Mouse (Mus musculus): Measurements from ENCODE around the gene Prkn. TPM values are rescaled to one million over a fixed set of nuclear protein-coding genes. Genes with fewer than 3 reads are reported as not detected.
A peak's percentile ranks its signal among the peaks of the same experiment; 100 is the strongest.

The Prkn gene
- polyA plus RNA-seq, 1 experiment from 2014 or later, result 2.6 TPM

GRCm38 (mm10) chr17:12037574-12037973 lies 1197.4 kb downstream of the Prkn start:
- ATAC-seq (ENCODE audit: insufficient number of reproducible peaks, low FRiP score, low TSS enrichment, low read depth), result no peak
- H3K4me1 ChIP-seq, result peaks cover 3% of the 10 kb centered on the region; the same call in 1 of the 2 replicates
- 89% methylated on average over 2 of the region's 2 CpGs for WGBS

GRCm38 (mm10) chr17:12038499-12038898 lies 1198.3 kb downstream of the Prkn start:
- peaks cover 15% of the 10 kb centered on the region; the same call in 1 of the 2 replicates for H3K27me3 ChIP-seq
- H3K36me3 ChIP-seq, result no peaks in the 10 kb centered on the region
- H3K4me3 ChIP-seq, result no peak overlapping the region
- H3K27ac ChIP-seq, result no peak overlapping the region
- peaks cover 3% of the 10 kb centered on the region; the same call in 1 of the 2 replicates for H3K4me1 ChIP-seq
- H3K4me2 ChIP-seq, result no peak overlapping the region
- H3K9ac ChIP-seq, result no peak overlapping the region
- WGBS, result 71% methylated on average over 6 of the region's 6 CpGs
- no peaks in the 10 kb centered on the region for H3K9me3 ChIP-seq
- no peak for ATAC-seq (ENCODE audit: insufficient number of reproducible peaks, low FRiP score, low TSS enrichment, low read depth)

More at GRCm38 (mm10) chr17:12037574-12037973, 1197.4 kb downstream of the Prkn start:
- no peak overlapping the region for H3K27ac ChIP-seq
- peaks cover 15% of the 10 kb centered on the region; the same call in 1 of the 2 replicates for H3K27me3 ChIP-seq
- H3K9ac ChIP-seq, result no peak overlapping the region
- no peaks in the 10 kb centered on the region for H3K36me3 ChIP-seq
- no peak overlapping the region for H3K4me3 ChIP-seq
- no peak overlapping the region for H3K4me2 ChIP-seq
- no peaks in the 10 kb centered on the region for H3K9me3 ChIP-seq

- Histone ChIP-seq H3K27me3 (peaks cover 15% of the 10 kb centered on the region; the same call in 1 of the 2 replicates), H3K36me3 (no peaks in the 10 kb centered on the region), H3K9ac (no peak overlapping the region), H3K27ac (no peak overlapping the region), H3K4me3 (no peak overlapping the region), H3K4me2 (no peak overlapping the region), H3K4me1 (peaks cover 3% of the 10 kb centered on the region; the same call in 1 of the 2 replicates), H3K9me3 (no peaks in the 10 kb centered on the region)
- WGBS, result under 1% methylated on average over 9 of the region's 9 CpGs
- peak; percentile 49; the same call in 1 of the 2 replicates for ATAC-seq (ENCODE audit: insufficient number of reproducible peaks, low FRiP score, low TSS enrichment, low read depth)
These were observed 1199.0 kb downstream of the Prkn start for GRCm38 (mm10) chr17:12039188-12039587.

- ATAC-seq (ENCODE audit: insufficient number of reproducible peaks, low FRiP score, low TSS enrichment, low read depth), result no peak
- Histone ChIP-seq H3K27ac (no peak overlapping the region), H3K4me3 (no peak overlapping the region)
These were observed 1199.7 kb downstream of the Prkn start for GRCm38 (mm10) chr17:12039922-12040321.

GRCm38 (mm10) chr17:12040546-12040945 lies 1200.4 kb downstream of the Prkn start:
- Histone ChIP-seq H3K27me3 (peaks cover 9% of the 10 kb centered on the region; the same call in 1 of the 2 replicates), H3K9ac (no peak overlapping the region), H3K27ac (no peak overlapping the region), H3K9me3 (no peaks in the 10 kb centered on the region), H3K4me1 (peaks cover 10% of the 10 kb centered on the region; the same call in 1 of the 2 replicates), H3K4me2 (no peak overlapping the region), H3K36me3 (no peaks in the 10 kb centered on the region), H3K4me3 (no peak overlapping the region)
- WGBS, result 69% methylated on average over 5 of the region's 5 CpGs
- no peak for ATAC-seq (ENCODE audit: insufficient number of reproducible peaks, low FRiP score, low TSS enrichment, low read depth)

More at GRCm38 (mm10) chr17:12039922-12040321, 1199.7 kb downstream of the Prkn start:
- Histone ChIP-seq H3K4me1 (peaks cover 8% of the 10 kb centered on the region; the same call in 1 of the 2 replicates), H3K4me2 (no peak overlapping the region), H3K9ac (no peak overlapping the region), H3K9me3 (no peaks in the 10 kb centered on the region), H3K36me3 (no peaks in the 10 kb centered on the region), H3K27me3 (peaks cover 15% of the 10 kb centered on the region; the same call in 1 of the 2 replicates)
- WGBS, result 75% methylated on average over 3 of the region's 3 CpGs

GRCm38 (mm10) chr17:12041091-12041655 lies 1201.0 kb downstream of the Prkn start:
- H3K4me1 ChIP-seq, result peaks cover 17% of the 10 kb centered on the region; the same call in 1 of the 2 replicates
- WGBS, result 93% methylated on average over 5 of the region's 5 CpGs
- no peak overlapping the region for H3K9ac ChIP-seq
- no peak overlapping the region for H3K27ac ChIP-seq
- ATAC-seq (ENCODE audit: insufficient number of reproducible peaks, low FRiP score, low TSS enrichment, low read depth), result no peak
- no peaks in the 10 kb centered on the region for H3K36me3 ChIP-seq
- peaks cover 7% of the 10 kb centered on the region; the same call in 1 of the 2 replicates for H3K27me3 ChIP-seq
- no peak overlapping the region for H3K4me3 ChIP-seq
- H3K4me2 ChIP-seq, result no peak overlapping the region
- no peaks in the 10 kb centered on the region for H3K9me3 ChIP-seq

- no peak for ATAC-seq (ENCODE audit: insufficient number of reproducible peaks, low FRiP score, low TSS enrichment, low read depth)
- H3K36me3 ChIP-seq, result no peaks in the 10 kb centered on the region
- H3K4me1 ChIP-seq, result peaks cover 23% of the 10 kb centered on the region
- H3K4me2 ChIP-seq, result no peak overlapping the region
- H3K4me3 ChIP-seq, result no peak overlapping the region
- H3K9me3 ChIP-seq, result no peaks in the 10 kb centered on the region
- peaks cover under 1% of the 10 kb centered on the region; the same call in 1 of the 2 replicates for H3K27me3 ChIP-seq
- H3K9ac ChIP-seq, result no peak overlapping the region
- H3K27ac ChIP-seq, result no peak overlapping the region
- 44% methylated on average over 14 of the region's 14 CpGs for WGBS
These were observed 1202.5 kb downstream of the Prkn start for GRCm38 (mm10) chr17:12042561-12043256.

- Histone ChIP-seq H3K9ac (no peak overlapping the region), H3K9me3 (no peaks in the 10 kb centered on the region), H3K4me2 (no peak overlapping the region), H3K27me3 (no peaks in the 10 kb centered on the region), H3K36me3 (no peaks in the 10 kb centered on the region), H3K27ac (no peak overlapping the region), H3K4me1 (peaks cover 23% of the 10 kb centered on the region), H3K4me3 (no peak overlapping the region)
- WGBS, result 60% methylated on average over 8 of the region's 8 CpGs
- no peak for ATAC-seq (ENCODE audit: insufficient number of reproducible peaks, low FRiP score, low TSS enrichment, low read depth)
These were observed 1204.0 kb downstream of the Prkn start for GRCm38 (mm10) chr17:12044222-12044621.

- Histone ChIP-seq H3K4me1 (peaks cover 20% of the 10 kb centered on the region), H3K9ac (no peak overlapping the region), H3K4me3 (no peak overlapping the region), H3K27ac (peak overlapping the region; percentile 61), H3K9me3 (no peaks in the 10 kb centered on the region), H3K36me3 (no peaks in the 10 kb centered on the region), H3K4me2 (no peak overlapping the region), H3K27me3 (no peaks in the 10 kb centered on the region)
- 38% methylated on average over 5 of the region's 5 CpGs for WGBS
- ATAC-seq (ENCODE audit: insufficient number of reproducible peaks, low FRiP score, low TSS enrichment, low read depth), result peak; percentile 74
These were observed 1205.7 kb downstream of the Prkn start for GRCm38 (mm10) chr17:12045861-12046273.

GRCm38 (mm10) chr17:12047032-12047431 lies 1206.8 kb downstream of the Prkn start:
- no peaks in the 10 kb centered on the region for H3K36me3 ChIP-seq
- no peak overlapping the region for H3K9ac ChIP-seq
- H3K9me3 ChIP-seq, result no peaks in the 10 kb centered on the region
- H3K27ac ChIP-seq, result peak overlapping the region; percentile 67
- no peak overlapping the region for H3K4me3 ChIP-seq
- 74% methylated on average over 7 of the region's 7 CpGs for WGBS
- H3K27me3 ChIP-seq, result no peaks in the 10 kb centered on the region
- H3K4me2 ChIP-seq, result no peak overlapping the region
- H3K4me1 ChIP-seq, result peaks cover 20% of the 10 kb centered on the region
- ATAC-seq (ENCODE audit: insufficient number of reproducible peaks, low FRiP score, low TSS enrichment, low read depth), result no peak

- no peak overlapping the region for H3K4me3 ChIP-seq
- no peaks in the 10 kb centered on the region for H3K36me3 ChIP-seq
- no peak for ATAC-seq (ENCODE audit: insufficient number of reproducible peaks, low FRiP score, low TSS enrichment, low read depth)
- H3K27me3 ChIP-seq, result no peaks in the 10 kb centered on the region
- no peak overlapping the region for H3K27ac ChIP-seq
- WGBS, result 29% methylated on average over 6 of the region's 6 CpGs
- peaks cover 20% of the 10 kb centered on the region for H3K4me1 ChIP-seq
- H3K9ac ChIP-seq, result no peak overlapping the region
- H3K4me2 ChIP-seq, result no peak overlapping the region
- no peaks in the 10 kb centered on the region for H3K9me3 ChIP-seq
These were observed 1207.3 kb downstream of the Prkn start for GRCm38 (mm10) chr17:12047523-12047922.
